Mouse (Mus musculus) megakaryocyte, adult 5-6 weeks (primary cell): Measurements from ENCODE around the gene Rpl31. TPM values are rescaled to one million over a fixed set of nuclear protein-coding genes. Genes with fewer than 3 reads are reported as not detected.

Experiments
- ATAC-seq: 2 replicates; pipeline ENCODE4 v1.8.0; 2016; ENCODE audit warnings: mild to moderate bottlenecking, inconsistent platforms; ENCODE audit not compliant: poor library complexity, severe bottlenecking
- total RNA-seq, 2 experiments: library from RNA; stranded (forward) in 1 of 2; stranded (reverse) in 1 of 2; fragments of 153-499, 151-499 nt in 1 of 2; fragments of 221-1000, 200-1000 nt in 1 of 2; gene quantifications; 2 replicates each; pipeline versions ENCODE4 v1.2.3 to v1.2.4; 2015 to 2017

Gene Rpl31
- total RNA-seq, 2 experiments from 2014 or later = 446 to 1,504 TPM

GRCm38 (mm10) chr1:39396347-39396746 is 28.7 kb downstream of the Rpl31 start:
- peak; percentile 29; the same call in 1 of the 2 replicates for ATAC-seq

DNA sequence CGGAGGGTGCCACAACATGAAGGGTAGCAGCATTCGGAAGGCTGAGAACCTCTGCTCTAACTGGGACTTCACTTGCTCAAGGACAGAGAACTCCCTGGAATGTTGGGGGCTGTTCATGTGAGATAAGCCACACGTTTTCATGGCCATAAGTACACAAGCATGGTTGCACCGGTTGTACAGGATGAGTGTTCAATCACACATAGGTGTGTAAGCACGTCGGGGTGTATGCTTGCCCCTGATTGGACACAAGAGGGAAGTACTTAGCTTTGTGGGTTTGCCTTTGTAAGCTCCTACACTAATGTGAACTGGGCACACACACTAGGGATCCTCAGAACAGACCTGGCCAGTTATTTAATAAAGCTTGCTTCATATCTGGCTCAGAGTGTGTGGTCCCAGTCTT is 30.6 kb downstream of the Rpl31 start:
- no peak for ATAC-seq

GRCm38 (mm10) chr1:39399228-39399627 is 31.6 kb downstream of the Rpl31 start:
- ATAC-seq = no peak

DNA sequence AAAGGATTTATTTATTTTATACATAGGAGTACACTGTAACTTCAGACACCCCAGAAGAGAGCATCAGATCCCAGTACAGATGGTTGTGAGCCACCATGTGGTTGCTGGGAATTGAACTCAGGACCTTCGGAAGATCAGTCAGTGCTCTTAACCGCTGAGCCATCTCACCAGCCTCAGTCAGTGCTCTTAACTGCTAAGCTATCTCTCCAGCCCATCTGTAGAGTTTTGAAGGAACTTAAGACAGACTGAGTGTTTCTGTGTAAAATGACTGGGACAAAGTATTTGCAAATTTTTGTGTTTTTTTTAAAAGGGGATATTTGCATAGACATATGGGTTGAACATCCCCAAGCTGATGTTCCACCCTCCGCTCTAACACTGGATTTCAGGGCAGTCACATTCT is 32.5 kb downstream of the Rpl31 start:
- ATAC-seq = no peak

GRCm38 (mm10) chr1:39407108-39407507 is 39.5 kb downstream of the Rpl31 start:
- no peak for ATAC-seq

DNA sequence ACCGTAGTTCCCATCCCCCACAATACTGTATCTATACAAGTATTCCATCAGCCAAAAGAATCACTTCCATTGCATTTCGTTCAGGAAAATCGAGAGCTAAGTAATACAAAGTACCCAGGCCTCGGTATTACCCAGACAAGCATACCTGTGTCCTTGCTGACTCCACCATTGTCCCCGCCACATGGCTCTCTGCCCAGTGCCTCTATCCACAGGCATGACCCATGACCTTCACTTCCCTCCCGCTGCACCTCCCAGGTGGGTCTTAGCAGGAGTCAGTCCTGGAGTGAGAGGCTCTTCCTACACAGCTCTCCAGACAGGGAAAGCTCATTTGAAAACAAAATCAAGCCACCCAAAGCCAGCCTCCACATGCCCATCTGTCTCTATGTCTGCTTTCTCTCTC is 40.5 kb downstream of the Rpl31 start:
- ATAC-seq = no peak

- ATAC-seq = peak; percentile 93
Measured at GRCm38 (mm10) chr1:39408668-39409067, 41.0 kb downstream of the Rpl31 start.

- ATAC-seq = no peak
Measured at GRCm38 (mm10) chr1:39410085-39410821, 42.6 kb downstream of the Rpl31 start.

DNA sequence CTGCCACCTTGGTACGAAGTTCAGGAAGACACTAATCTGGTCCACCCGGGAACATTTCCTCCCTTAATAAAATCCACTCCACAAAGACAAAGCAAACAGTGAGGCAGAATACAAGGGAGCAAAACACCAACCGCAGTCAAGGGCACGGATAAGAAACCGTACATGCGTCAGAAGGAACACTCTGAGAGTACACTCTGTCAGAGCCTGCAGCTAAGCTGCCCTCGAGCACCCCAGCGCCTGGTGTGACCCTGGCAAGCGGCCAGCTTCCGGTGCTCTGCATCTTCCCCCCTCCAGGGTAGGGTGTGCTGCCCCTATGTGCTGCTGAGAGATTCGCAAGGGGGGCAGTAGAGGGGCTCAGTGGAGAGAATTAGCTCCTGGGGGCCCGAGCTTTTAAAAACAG is 50.2 kb downstream of the Rpl31 start:
- ATAC-seq = peak; percentile 54

GRCm38 (mm10) chr1:39418852-39419251 is 51.2 kb downstream of the Rpl31 start:
- no peak for ATAC-seq

DNA sequence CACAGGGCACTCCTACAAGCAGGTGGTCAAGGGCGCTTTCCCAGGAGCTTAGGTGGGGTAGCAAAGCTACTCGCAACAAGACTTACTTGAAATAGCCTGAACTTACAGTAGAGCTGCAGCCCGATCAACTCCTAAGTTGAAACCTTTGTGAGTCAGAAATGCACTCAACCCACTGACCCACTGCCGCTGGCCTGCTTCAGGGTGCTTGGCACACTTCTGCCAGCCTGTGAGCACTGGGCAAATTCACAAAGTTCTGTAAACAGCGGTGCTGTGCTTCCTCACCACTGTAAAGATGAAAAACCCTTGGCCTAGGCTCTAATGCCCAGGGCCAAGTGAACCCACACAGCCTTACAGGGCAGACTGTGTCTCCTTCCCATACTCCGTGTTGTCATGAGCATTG is 53.3 kb downstream of the Rpl31 start:
- no peak for ATAC-seq

Other genes with a start within 250 kb of the Rpl31 start
- gene Npas2, start 174.1 kb upstream of the Rpl31 start, total RNA-seq (2015) = not detected in 2 replicates
- not detected in 2 replicates for gene Npas2, start 174.1 kb upstream of the Rpl31 start, total RNA-seq (2017)
- 60.6 and 61.8 TPM in 2 replicates for gene Tbc1d8, start 110.9 kb downstream of the Rpl31 start, total RNA-seq (2015)
- gene Tbc1d8, start 110.9 kb downstream of the Rpl31 start, total RNA-seq (2017) = 35.5 and 46.5 TPM in 2 replicates
- gene Cnot11, start 167.2 kb downstream of the Rpl31 start, total RNA-seq (2015) = 16.9 and 17.9 TPM in 2 replicates
- gene Cnot11, start 167.2 kb downstream of the Rpl31 start, total RNA-seq (2017) = 18.1 and 20.2 TPM in 2 replicates
- gene Rnf149, start 209.6 kb downstream of the Rpl31 start, total RNA-seq (2015) = 56.1 and 61.0 TPM in 2 replicates
- gene Rnf149, start 209.6 kb downstream of the Rpl31 start, total RNA-seq (2017) = 69.5 and 70.7 TPM in 2 replicates